Mouse (Mus musculus) liver, embryonic 14.5 days (tissue): ENCODE results near the gene Slc25a45. TPM values are rescaled to one million over a fixed set of nuclear protein-coding genes. Genes with fewer than 3 reads are reported as not detected.

ENCODE experiments used
- ATAC-seq: fragments of 200-750 bp; cut with Nextera tagmentation; 2 replicates; pipeline ENCODE4 v1.8.0; 2017; ENCODE audit warnings: moderate number of reproducible peaks, mild to moderate bottlenecking, moderate library complexity; ENCODE audit not compliant: insufficient read depth
- DNase-seq, 3 experiments: peaks; one replicate each; pipeline ENCODE4 v3.0.0-alpha.2; 2012 to 2013; ENCODE audit warnings: low read depth in 3 of 3, low spot score in 3 of 3
- H3K27ac ChIP-seq: fragments of 300-500 bp; sonication (generic); 2 replicates; pipeline ENCODE4 v1.5.1; 2014; ENCODE audit warnings: moderate library complexity, mild to moderate bottlenecking, control low read depth, inconsistent platforms
- H3K27me3 ChIP-seq: fragments of 300-500 bp; sonication (generic); 2 replicates; pipeline ENCODE4 v1.6.1; 2014; ENCODE audit warnings: mild to moderate bottlenecking, low read length, moderate library complexity; ENCODE audit not compliant: control insufficient read depth, insufficient read depth
- H3K36me3 ChIP-seq: fragments of 300-500 bp; sonication (generic); replicated peaks from 2 replicates; pipeline ENCODE4 v1.6.1; 2014; ENCODE audit warnings: low read depth; ENCODE audit not compliant: control insufficient read depth, insufficient read depth
- H3K4me1 ChIP-seq, 2 experiments: fragments of 200-500 bp in 1 of 2; fragments of 300-500 bp in 1 of 2; sonication (generic) in 1 of 2; replicated peaks; 2 replicates each; pipeline ENCODE4 v1.6.1; 2012 to 2014; ENCODE audit warnings: antibody characterized with exemption in 1 of 2, inconsistent platforms in 1 of 2, low read length in 1 of 2; ENCODE audit not compliant: control insufficient read depth in 2 of 2, insufficient read depth in 2 of 2
- H3K4me2 ChIP-seq: fragments of 300-500 bp; sonication (generic); 2 replicates; pipeline ENCODE4 v1.6.1; 2014; ENCODE audit warnings: low read depth, mild to moderate bottlenecking, control low read depth, moderate library complexity
- H3K4me3 ChIP-seq, 2 experiments: fragments of 200-500 bp in 1 of 2; fragments of 300-500 bp in 1 of 2; sonication (generic) in 1 of 2; 2 replicates each; pipeline ENCODE4 v1.5.1; 2012 to 2014; ENCODE audit warnings: low read depth in 2 of 2, low read length in 2 of 2, mild to moderate bottlenecking in 2 of 2, control low read depth in 1 of 2, inconsistent platforms in 1 of 2, moderate library complexity in 1 of 2; ENCODE audit not compliant: insufficient read depth in 1 of 2
- H3K9ac ChIP-seq: fragments of 300-500 bp; sonication (generic); replicated peaks from 2 replicates; pipeline ENCODE4 v1.6.1; 2014; ENCODE audit warnings: mild to moderate bottlenecking, control low read depth, moderate library complexity
- H3K9me3 ChIP-seq: fragments of 300-500 bp; sonication (generic); 2 replicates; pipeline ENCODE4 v1.6.1; 2016; ENCODE audit warnings: low read length, mixed read lengths; ENCODE audit not compliant: control insufficient read depth
- CTCF ChIP-seq: IDR thresholded peaks from 2 replicates; pipeline ENCODE4 v1.5.1; 2016; ENCODE audit warnings: antibody characterized with exemption, low read depth, control low read depth
- EP300 ChIP-seq: IDR thresholded peaks from 2 replicates; pipeline ENCODE4 v1.6.1; 2016; ENCODE audit warnings: antibody characterized with exemption, low read depth
- WGBS: fragments of 180-500 bp; shearing (Covaris S2); extraction: QIAGEN DNeasy Blood & Tissue Kit; methylation state at CpG from one replicate; pipeline ENCODE4 v1.1.7; 2014; ENCODE audit not compliant: insufficient replicate concordance; 5-methylcytosine and 5-hydroxymethylcytosine counted together
- polyA plus RNA-seq, 2 experiments: library from polyadenylated mRNA; depleted of rRNA in 1 of 2; stranded (reverse) in 1 of 2; unstranded in 1 of 2; fragments of >200 nt; fragmentation: Nextera tagmentation in 1 of 2; extraction: Ambion mirVana in 1 of 2; gene quantifications; 2 replicates each; pipeline versions ENCODE4 v1.2.1 to v1.2.3; 2012 to 2014

The Slc25a45 gene
- polyA plus RNA-seq, 2 experiments: 3.2 to 5.3 TPM

GRCm38 (mm10) chr19:5887234-5887815, 9.7 kb downstream of the Slc25a45 start:
- no peak for ATAC-seq
- peaks cover 19 to 22% of the 10 kb centered on the region in 2 experiments for H3K4me1 ChIP-seq
- WGBS: 31% methylated on average over 3 of the region's 3 CpGs

GRCm38 (mm10) chr19:5889211-5889610, 11.6 kb downstream of the Slc25a45 start:
- ATAC-seq (no peak), DNase-seq (no peak)
- H3K4me1 ChIP-seq: peaks cover 6 to 17% of the 10 kb centered on the region in 2 experiments
- no peak overlapping the region for H3K4me2 ChIP-seq
- TF ChIP-seq CTCF (no peak), EP300 (no peak)
- no peak overlapping the region for H3K9ac ChIP-seq
- WGBS: 64% methylated on average over 4 of the region's 4 CpGs
- no peaks in the 10 kb centered on the region; the same call in 1 of the 2 replicates for H3K36me3 ChIP-seq
- no peak overlapping the region for H3K27ac ChIP-seq
- no peaks in the 10 kb centered on the region for H3K9me3 ChIP-seq
- H3K27me3 ChIP-seq: no peaks in the 10 kb centered on the region
- H3K4me3 ChIP-seq: no peak overlapping the region

More at GRCm38 (mm10) chr19:5887234-5887815, 9.7 kb downstream of the Slc25a45 start:
- H3K4me3 ChIP-seq: no peak overlapping the region
- no peak overlapping the region for H3K27ac ChIP-seq
- TF ChIP-seq CTCF (no peak), EP300 (no peak)
- DNase-seq: no peak
- no peak overlapping the region for H3K4me2 ChIP-seq
- no peak overlapping the region for H3K9ac ChIP-seq
- no peaks in the 10 kb centered on the region; the same call in 1 of the 2 replicates for H3K36me3 ChIP-seq
- no peaks in the 10 kb centered on the region for H3K27me3 ChIP-seq
- no peaks in the 10 kb centered on the region for H3K9me3 ChIP-seq

DNA sequence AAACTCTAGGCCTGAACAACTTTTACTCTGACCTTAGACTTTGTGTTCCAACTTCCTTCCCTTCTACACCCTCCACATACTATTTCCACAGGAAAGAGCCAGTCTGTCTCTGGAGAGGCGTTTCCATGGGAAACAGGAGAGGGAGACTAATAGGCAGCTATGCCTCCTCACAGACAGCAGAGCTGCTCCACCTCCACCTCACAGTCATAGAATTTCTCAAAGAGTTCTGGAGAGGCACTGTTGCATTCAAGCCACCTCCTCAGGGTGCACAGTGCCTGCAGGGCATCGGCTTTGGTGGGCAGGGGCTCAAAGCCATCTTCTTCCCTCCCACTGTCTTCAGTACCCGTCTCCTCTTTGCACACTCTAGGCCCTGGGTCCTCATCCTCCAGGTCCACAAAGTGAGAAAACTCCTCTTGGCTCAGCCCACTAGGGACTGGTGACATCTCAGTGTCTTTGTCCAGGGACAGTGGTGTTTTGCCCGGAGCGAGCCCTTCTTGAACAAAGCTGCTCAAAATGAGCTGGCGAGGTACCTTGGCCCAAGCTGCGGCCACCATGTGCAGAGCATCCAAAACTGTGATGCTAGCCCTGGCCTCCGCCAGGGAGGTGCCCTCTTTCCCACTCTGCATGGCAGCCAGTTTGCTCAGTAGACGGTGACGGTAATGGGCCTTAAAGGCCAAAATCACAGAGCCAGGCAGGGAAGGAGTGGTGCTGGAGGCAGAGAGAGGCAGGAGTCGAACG, 14.1 kb downstream of the Slc25a45 start:
- DNase-seq: no peak
- Histone ChIP-seq H3K27ac (no peak overlapping the region), H3K4me1 (peaks cover 4 to 13% of the 10 kb centered on the region in 2 experiments), H3K4me2 (no peak overlapping the region), H3K9ac (no peak overlapping the region), H3K27me3 (no peaks in the 10 kb centered on the region), H3K36me3 (peaks cover 9% of the 10 kb centered on the region), H3K9me3 (no peaks in the 10 kb centered on the region), H3K4me3 (no peak overlapping the region)
- 83% methylated on average over 12 of the region's 12 CpGs for WGBS
- TF ChIP-seq CTCF: no peak
- TF ChIP-seq EP300: no peak
- ATAC-seq: no peak

GRCm38 (mm10) chr19:5892262-5892661, 14.7 kb downstream of the Slc25a45 start:
- no peak for ATAC-seq
- H3K4me2 ChIP-seq: no peak overlapping the region
- no peak overlapping the region for H3K9ac ChIP-seq
- TF ChIP-seq CTCF (no peak), EP300 (no peak)
- H3K27ac ChIP-seq: no peak overlapping the region
- H3K36me3 ChIP-seq: peaks cover 11% of the 10 kb centered on the region
- no peak overlapping the region for H3K4me3 ChIP-seq
- H3K9me3 ChIP-seq: no peaks in the 10 kb centered on the region
- no peak for DNase-seq
- 88% methylated on average over 7 of the region's 7 CpGs for WGBS
- peaks cover 4 to 13% of the 10 kb centered on the region in 2 experiments for H3K4me1 ChIP-seq
- H3K27me3 ChIP-seq: no peaks in the 10 kb centered on the region

GRCm38 (mm10) chr19:5892735-5893134, 15.1 kb downstream of the Slc25a45 start:
- ATAC-seq (no peak), DNase-seq (no peak)
- Histone ChIP-seq H3K9ac (peak overlapping the region; percentile 87; the same call in 1 of the 2 replicates), H3K9me3 (no peaks in the 10 kb centered on the region), H3K27me3 (no peaks in the 10 kb centered on the region), H3K36me3 (peaks cover 11% of the 10 kb centered on the region), H3K4me1 (peaks cover 4 to 13% of the 10 kb centered on the region in 2 experiments; a peak in 3 of 4 replicates), H3K4me3 (peak overlapping the region in 1 of 2 experiments; percentile 82; a peak in 2 of 4 replicates), H3K4me2 (peak overlapping the region; percentile 95), H3K27ac (no peak overlapping the region)
- 95% methylated on average over 13 of the region's 13 CpGs for WGBS
- TF ChIP-seq EP300 (no peak), CTCF (no peak)
